In the genomic region with DNA sequence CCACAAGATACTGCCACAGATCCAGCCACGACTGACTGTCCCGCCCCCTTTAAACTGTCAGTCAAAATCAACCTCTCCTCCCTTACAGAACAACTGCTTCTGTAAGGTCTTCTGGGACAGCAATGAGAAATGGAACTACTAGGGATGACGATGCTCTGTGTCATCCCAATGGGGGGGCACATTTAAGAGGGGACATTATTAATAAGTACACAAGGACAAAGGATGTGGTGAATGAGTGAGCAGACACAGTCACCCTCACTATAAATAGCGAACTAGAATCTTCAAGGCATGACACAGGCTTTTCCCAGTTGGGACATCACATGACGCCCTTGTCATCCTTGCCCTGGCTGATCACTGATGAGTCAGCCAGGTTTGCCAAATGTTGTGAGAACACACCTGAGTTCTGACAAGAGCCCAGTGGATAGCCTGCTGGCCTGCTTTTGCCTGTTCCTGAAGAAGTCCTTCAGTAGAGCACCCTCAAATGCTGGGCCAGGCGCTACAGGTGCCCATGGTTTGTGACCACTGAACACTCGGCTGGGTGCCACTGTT, we compare ENCODE assay signal across 30 mouse cellular contexts. TPM values are rescaled to one million over a fixed set of nuclear protein-coding genes. Genes with fewer than 3 reads are reported as not detected.
DNase-seq lines count a peak whose midpoint lies in the region; ATAC-seq and TF ChIP-seq lines count a peak whose summit lies in the region.
"Had no signal": no experiment of that assay in that cellular context is flagged by ENCODE, and none has a peak within 500 bp of the region (broad histone marks: within the 10 kb centered on the region; RNA-seq: fewer than 3 reads in every experiment).

No protein-coding gene starts in this region.

- no peak overlapping the region for H3K27ac ChIP-seq in intestine, embryonic 14.5 days (ENCODE audit: low read depth)
- no peak overlapping the region for H3K27ac ChIP-seq in intestine, postnatal 0 days (ENCODE audit: low read depth, low read length)
- no peak overlapping the region for H3K27ac ChIP-seq in forebrain, embryonic 16.5 days (ENCODE audit: low read length)
- H3K27ac ChIP-seq: embryonic facial prominence, embryonic 15.5 days; heart, adult 2 months; hindbrain, postnatal 0 days; kidney, embryonic 15.5 days; limb, embryonic 10.5 days; liver, embryonic 15.5 days; lung, embryonic 15.5 days; midbrain, embryonic 15.5 days; neural tube, embryonic 13.5 days had no signal

- no peaks in the 10 kb centered on the region for H3K9me3 ChIP-seq in intestine, embryonic 14.5 days (ENCODE audit: control insufficient read depth, low read length)
- no peaks in the 10 kb centered on the region for H3K9me3 ChIP-seq in intestine, postnatal 0 days (ENCODE audit: control insufficient read depth)
- no peaks in the 10 kb centered on the region for H3K9me3 ChIP-seq in forebrain, embryonic 16.5 days (ENCODE audit: control insufficient read depth, low read length)
- H3K9me3 ChIP-seq: embryonic facial prominence, embryonic 15.5 days; kidney, embryonic 15.5 days; limb, embryonic 10.5 days; liver, embryonic 15.5 days; lung, embryonic 15.5 days; midbrain, embryonic 15.5 days; neural tube, embryonic 13.5 days had no signal

- H3K27me3 ChIP-seq in intestine, embryonic 14.5 days (replicated peaks; ENCODE audit: control insufficient read depth, insufficient read depth, low read length) = no peaks in the 10 kb centered on the region
- H3K27me3 ChIP-seq in intestine, postnatal 0 days (replicated peaks; ENCODE audit: control insufficient read depth, insufficient read depth, low read length) = no peaks in the 10 kb centered on the region
- no peaks in the 10 kb centered on the region for H3K27me3 ChIP-seq in forebrain, embryonic 16.5 days (replicated peaks; ENCODE audit: control insufficient read depth, insufficient read depth, low read length)
- H3K27me3 ChIP-seq: embryonic facial prominence, embryonic 15.5 days; kidney, embryonic 15.5 days; lung, embryonic 15.5 days; midbrain, embryonic 15.5 days; neural tube, embryonic 13.5 days had no signal

- no peak for ATAC-seq in intestine, embryonic 14.5 days (replicated peaks; ENCODE audit: low FRiP score, low TSS enrichment, low read depth)
- no peak for ATAC-seq in intestine, postnatal 0 days
- ATAC-seq in forebrain, embryonic 16.5 days = no peak
- ATAC-seq: CD4-positive, CD25-positive, alpha-beta regulatory T cell, adult 4 months; forebrain, embryonic 14.5 days; hindbrain, postnatal 0 days; midbrain, embryonic 15.5 days; Patski had no signal

- no peak overlapping the region for H3K9ac ChIP-seq in intestine, embryonic 14.5 days (ENCODE audit: low read length)
- H3K9ac ChIP-seq in intestine, postnatal 0 days (ENCODE audit: low read depth, low read length) = no peak overlapping the region
- H3K9ac ChIP-seq in forebrain, embryonic 16.5 days (replicated peaks; ENCODE audit: low read depth, low read length) = no peak overlapping the region
- H3K9ac ChIP-seq: embryonic facial prominence, embryonic 15.5 days; kidney, embryonic 15.5 days; liver, embryonic 15.5 days; lung, embryonic 15.5 days; midbrain, embryonic 15.5 days; neural tube, embryonic 13.5 days had no signal

- DNase-seq in intestine, embryonic 14.5 days (ENCODE audit: low spot score) = peak; percentile 16
- DNase-seq in Muller cell, postnatal 12 days (ENCODE audit: inconsistent ontology term) = peak; percentile 39
- DNase-seq in adrenal gland, postnatal 25 days = peak; percentile 13
- DNase-seq in kidney, postnatal 4 days = no peak
- no peak for DNase-seq in T-cell, adult 2 months (ENCODE audit: low spot score)
- DNase-seq: cerebellum, adult 9-10 months; gastrocnemius, postnatal 14 days; heart, adult 2 months; kidney, adult 11 months; kidney, postnatal 36 days; liver; lung, postnatal 36 days; retina, postnatal 1 day; right cerebral cortex, postnatal 25 days; spleen, adult 18-20 months; thymus, postnatal 25 days had no signal

- no peaks in the 10 kb centered on the region for H3K4me1 ChIP-seq in intestine, embryonic 14.5 days (replicated peaks; ENCODE audit: control insufficient read depth, insufficient read depth, low read length)
- no peaks in the 10 kb centered on the region for H3K4me1 ChIP-seq in intestine, postnatal 0 days (replicated peaks; ENCODE audit: control insufficient read depth, insufficient read depth, low read length)
- H3K4me1 ChIP-seq in forebrain, embryonic 16.5 days (replicated peaks; ENCODE audit: control insufficient read depth, insufficient read depth, low read length) = no peaks in the 10 kb centered on the region
- H3K4me1 ChIP-seq: embryonic facial prominence, embryonic 15.5 days; kidney, embryonic 15.5 days; limb, embryonic 10.5 days; liver, embryonic 15.5 days; lung, embryonic 15.5 days; midbrain, embryonic 15.5 days; neural tube, embryonic 13.5 days had no signal

- WGBS in intestine, embryonic 14.5 days = 89% methylated on average over 7 of the region's 7 CpGs
- WGBS in intestine, postnatal 0 days = 87% methylated on average over 7 of the region's 7 CpGs
- 90% methylated on average over 7 of the region's 7 CpGs for WGBS in forebrain, embryonic 16.5 days

- H3K4me3 ChIP-seq in intestine, embryonic 14.5 days (ENCODE audit: low read depth, low read length) = no peak overlapping the region
- H3K4me3 ChIP-seq in intestine, postnatal 0 days (ENCODE audit: low read depth, low read length) = no peak overlapping the region
- no peak overlapping the region for H3K4me3 ChIP-seq in forebrain, embryonic 16.5 days (replicated peaks; ENCODE audit: low read length)
- H3K4me3 ChIP-seq: embryonic facial prominence, embryonic 15.5 days; heart, adult 2 months; kidney, embryonic 15.5 days; limb, embryonic 10.5 days; liver, embryonic 15.5 days; lung, embryonic 15.5 days; midbrain, embryonic 15.5 days; myocyte; neural tube, embryonic 13.5 days had no signal

- H3K4me2 ChIP-seq in intestine, embryonic 14.5 days (ENCODE audit: low read length) = no peak overlapping the region
- no peak overlapping the region for H3K4me2 ChIP-seq in intestine, postnatal 0 days (replicated peaks; ENCODE audit: low read depth)
- no peak overlapping the region for H3K4me2 ChIP-seq in forebrain, embryonic 16.5 days (ENCODE audit: low read length)
- H3K4me2 ChIP-seq: embryonic facial prominence, embryonic 15.5 days; kidney, embryonic 15.5 days; liver, embryonic 15.5 days; lung, embryonic 15.5 days; midbrain, embryonic 15.5 days; neural tube, embryonic 13.5 days had no signal

- H3K36me3 ChIP-seq in intestine, embryonic 14.5 days (ENCODE audit: control insufficient read depth, insufficient read depth, low read length) = no peaks in the 10 kb centered on the region
- no peaks in the 10 kb centered on the region for H3K36me3 ChIP-seq in intestine, postnatal 0 days (ENCODE audit: control insufficient read depth, insufficient read depth)
- H3K36me3 ChIP-seq in forebrain, embryonic 16.5 days (ENCODE audit: control insufficient read depth, insufficient read depth) = no peaks in the 10 kb centered on the region
- H3K36me3 ChIP-seq: embryonic facial prominence, embryonic 15.5 days; kidney, embryonic 15.5 days; limb, embryonic 10.5 days; liver, embryonic 15.5 days; lung, embryonic 15.5 days; midbrain, embryonic 15.5 days; neural tube, embryonic 13.5 days had no signal

- TF ChIP-seq CTCF in intestine, postnatal 0 days (IDR thresholded peaks at IDR 0.05; ENCODE audit: low read depth) = no peak

RNA-seq across cellular contexts. Expression of a gene that starts 58.0 kb away (rescaled TPM):
- polyA plus RNA-seq in intestine, embryonic 14.5 days (2014; fragmentation: Nextera tagmentation; extraction: Ambion mirVana) = 8.7 and 8.9 TPM in 2 replicates
- polyA plus RNA-seq in intestine, postnatal 0 days (2015; fragmentation: Nextera tagmentation; extraction: Ambion mirVana) = 9.3 and 11.3 TPM in 2 replicates
- 0.12 TPM in 1 of 2 replicates, not detected in the other for total RNA-seq in adrenal gland, postnatal 25 days (2021)
- 1.3 and 2.0 TPM in 2 replicates for polyA plus RNA-seq in forebrain, embryonic 16.5 days (2015; fragmentation: Nextera tagmentation; extraction: Ambion mirVana)
- polyA plus RNA-seq: CD4-positive, CD25-positive, alpha-beta regulatory T cell, adult 4 months had no signal

Comparison
In these comparisons a context has a peak if more than half of its experiments do, and no peak if none do; other contexts are left out.
1. DNase-seq: peak in intestine, embryonic 14.5 days (single experiment), Muller cell, postnatal 12 days (single experiment) and adrenal gland, postnatal 25 days (single experiment); none in kidney, postnatal 4 days (0 of 2) and T-cell, adult 2 months (single experiment).